Mouse (Mus musculus) heart, postnatal 10 days (tissue): ENCODE measurements around the gene Tesc. TPM values are rescaled to one million over a fixed set of nuclear protein-coding genes. Genes with fewer than 3 reads are reported as not detected.

Experiments
- DNase-seq, 2 experiments: peaks; one replicate each; pipeline ENCODE4 v3.0.0; 2021
- intact Hi-C: fragments of 180-260 bp; cut with DNase I; formaldehyde crosslinking; loops from one replicate; pipeline ENCODE4 v1.15.1; 2025
- total RNA-seq, 2 experiments: library from RNA; stranded (reverse); gene quantifications; 2 replicates each; pipeline ENCODE4 v1.2.3; 2021

Tesc gene
- total RNA-seq, result 100 to 1,000 TPM; 111 to 112 TPM

GRCm38 (mm10) chr5:118027698-118028190, at the start of gene Tesc:
TSS of gene Tesc (plus strand) at chr5:118027743.
- DNase-seq, result no peak
- intact Hi-C loops, result no loop called here

DNA sequence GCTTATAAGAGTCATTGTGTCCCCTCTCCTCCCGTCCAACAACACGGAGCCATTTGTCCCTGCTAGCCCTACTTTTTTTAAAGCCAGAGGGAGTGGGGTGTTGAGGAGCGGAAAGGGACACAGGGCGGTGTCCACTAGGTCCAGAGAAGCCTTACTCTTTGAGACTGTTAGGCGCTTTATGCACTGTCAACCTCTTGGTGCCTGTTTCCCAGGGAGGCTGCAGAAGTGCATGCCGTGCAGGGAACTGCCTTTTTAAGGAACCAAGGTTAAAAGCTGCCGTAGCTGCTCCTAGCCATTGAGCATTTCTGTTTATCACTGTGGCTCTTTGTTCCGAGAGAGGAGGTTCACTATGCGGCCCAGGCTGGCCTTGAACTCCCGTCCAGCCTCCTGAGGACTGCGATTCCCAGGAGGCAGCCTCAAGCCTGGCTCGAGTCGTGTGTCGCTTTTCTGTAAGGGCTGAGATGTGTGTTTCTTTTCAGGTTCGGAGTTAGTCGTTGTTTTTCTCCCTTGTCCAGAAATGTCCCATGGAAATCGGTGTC, 49.3 kb upstream of the Tesc start:
- DNase-seq, result no peak
- intact Hi-C loops, result no loop called here

DNA sequence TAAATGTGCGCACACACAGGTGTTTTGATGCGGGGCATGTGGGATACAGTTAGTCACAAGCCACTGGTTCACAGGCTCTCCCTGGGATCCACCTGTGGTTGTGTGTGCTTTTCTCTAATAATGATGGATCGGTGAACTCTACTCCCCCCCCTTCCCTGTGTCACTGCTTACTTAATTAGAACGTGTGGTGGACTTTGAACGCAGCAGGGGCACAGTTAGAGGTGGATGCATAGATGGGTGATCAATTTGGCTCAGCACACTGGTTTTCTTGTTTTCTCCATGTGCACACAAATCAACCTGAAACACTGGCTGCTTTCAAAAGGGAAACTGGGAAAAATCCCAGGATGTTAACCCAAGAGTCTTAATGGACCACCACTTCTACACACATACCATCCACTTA, 48.5 kb upstream of the Tesc start:
- no peak for DNase-seq
- intact Hi-C loops, result no loop called here

DNA sequence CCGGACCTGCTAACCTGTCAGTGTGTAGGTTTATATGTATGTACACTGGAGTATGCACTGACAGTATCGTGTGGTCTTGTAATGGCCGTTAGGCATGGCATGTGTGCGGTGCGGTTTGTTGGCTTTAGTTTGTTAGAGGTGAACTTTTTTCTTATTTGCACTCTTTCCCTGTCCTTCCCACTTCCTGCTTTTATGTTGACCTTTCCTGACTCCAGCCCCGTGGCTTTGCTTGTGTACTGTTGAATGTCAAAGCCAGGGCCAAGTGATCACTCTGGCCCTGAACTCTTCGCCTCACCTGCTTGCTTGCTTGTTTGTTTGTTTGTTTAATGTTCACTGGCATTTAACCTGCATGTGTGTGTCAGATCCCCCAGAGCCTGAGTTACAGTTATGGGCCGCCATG, 46.6 kb upstream of the Tesc start:
- no peak for DNase-seq
- intact Hi-C loops, result no loop called here

GRCm38 (mm10) chr5:117981943-117982342, 45.6 kb upstream of the Tesc start:
- intact Hi-C loops, result no loop called here
- no peak for DNase-seq

DNA sequence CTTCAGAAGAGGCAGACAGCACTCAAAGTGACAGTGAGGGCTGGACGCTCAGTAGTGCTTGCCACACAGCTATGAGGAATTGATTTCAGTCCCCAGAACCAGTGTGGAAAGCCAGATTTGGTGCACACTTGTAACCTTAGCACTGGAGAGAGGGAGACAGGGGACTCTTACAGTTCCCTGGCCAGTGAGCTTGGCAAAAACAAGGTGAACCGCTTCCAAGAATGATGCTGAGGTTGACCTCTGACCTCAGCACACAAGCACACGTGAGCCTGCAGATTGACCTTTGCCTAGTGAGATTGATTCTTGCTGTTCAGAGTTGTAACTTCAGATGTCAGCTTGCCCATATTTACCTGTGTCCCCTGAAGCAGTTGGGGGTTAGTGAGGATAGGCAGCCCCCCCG, 41.2 kb upstream of the Tesc start:
- intact Hi-C loops, result no loop called here
- no peak for DNase-seq

DNA sequence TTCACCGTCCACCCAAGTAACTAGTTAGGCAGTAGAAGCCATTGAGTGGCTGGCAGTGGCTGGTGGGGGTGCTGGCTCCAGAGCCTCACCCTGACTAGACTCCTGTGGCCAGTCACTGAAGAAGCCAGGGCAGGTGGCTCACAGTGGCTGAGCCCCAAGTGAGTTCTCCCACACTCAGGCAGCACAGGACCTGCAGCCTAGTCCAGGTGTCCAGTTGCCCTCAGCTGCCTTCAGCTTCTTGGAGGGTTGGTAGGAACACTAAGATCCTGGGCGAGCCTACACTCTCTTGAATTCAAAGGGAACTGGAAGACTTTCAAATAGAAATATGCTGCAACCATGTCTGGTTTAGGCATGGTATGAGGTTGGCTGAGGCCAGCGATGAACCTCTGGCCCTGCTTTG, 39.7 kb upstream of the Tesc start:
- no peak for DNase-seq
- intact Hi-C loops, result no loop called here

DNA sequence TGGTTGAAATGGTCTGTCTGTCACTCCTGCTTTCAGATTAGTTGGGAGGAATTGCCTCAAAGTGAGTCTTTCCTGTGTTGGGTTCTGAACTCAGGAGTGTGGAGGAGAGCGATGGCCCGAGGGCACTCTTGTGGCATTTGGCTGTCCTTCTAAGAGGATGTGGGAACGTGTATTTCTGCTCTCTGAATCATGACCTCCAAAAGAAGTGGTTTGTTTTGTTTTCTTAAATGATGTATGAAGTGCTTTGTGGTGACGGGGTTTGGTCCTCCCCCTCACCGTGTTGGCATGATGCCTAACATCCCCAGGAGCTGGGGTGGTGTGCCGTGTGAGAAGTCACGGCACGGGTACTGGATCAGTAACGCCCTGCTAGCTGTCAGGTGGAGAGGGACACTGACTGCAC, 39.2 kb upstream of the Tesc start:
- intact Hi-C loops, result no loop called here
- no peak for DNase-seq

DNA sequence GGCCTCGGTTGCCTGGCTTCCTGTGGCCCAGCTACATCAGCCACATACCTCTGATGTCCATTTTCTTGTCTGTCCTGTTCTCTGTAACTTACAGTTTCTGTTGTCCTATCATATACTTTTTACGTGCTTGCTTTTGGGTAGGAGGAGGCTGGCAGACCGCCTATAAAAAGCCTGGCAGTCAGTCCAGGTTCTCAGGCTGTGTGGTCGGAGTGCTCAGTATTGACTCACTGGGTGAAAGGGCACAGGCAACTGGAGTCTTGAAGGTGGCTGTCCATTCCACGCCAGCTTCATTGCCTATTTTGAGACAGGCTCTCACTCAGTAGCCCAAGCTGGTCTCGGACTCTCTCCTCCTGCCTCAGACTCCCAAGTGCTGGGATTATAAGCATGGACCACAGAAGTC, 37.8 kb upstream of the Tesc start:
- intact Hi-C loops, result no loop called here
- peak; percentile 76 for DNase-seq

DNA sequence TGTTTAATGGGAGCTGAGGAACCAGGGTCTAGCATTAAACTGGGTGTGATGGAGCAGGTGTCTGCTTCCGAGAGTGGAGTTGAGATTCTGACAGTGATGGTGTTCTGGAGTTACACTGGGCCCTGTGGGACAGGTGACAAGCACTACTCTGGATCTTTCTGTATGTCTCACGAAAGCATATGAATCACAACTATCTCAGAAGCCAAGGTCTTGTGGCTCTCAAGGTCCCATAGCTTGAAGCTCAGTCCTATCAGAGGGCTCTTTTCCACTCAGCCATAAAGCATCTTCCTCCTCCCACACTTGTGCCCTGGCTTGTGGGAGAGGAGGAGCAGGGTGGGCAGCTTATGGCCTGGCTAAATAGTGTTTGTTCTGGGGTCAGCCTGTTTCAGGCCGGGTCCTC, 36.6 kb upstream of the Tesc start:
- intact Hi-C loops, result no loop called here
- no peak for DNase-seq

DNA sequence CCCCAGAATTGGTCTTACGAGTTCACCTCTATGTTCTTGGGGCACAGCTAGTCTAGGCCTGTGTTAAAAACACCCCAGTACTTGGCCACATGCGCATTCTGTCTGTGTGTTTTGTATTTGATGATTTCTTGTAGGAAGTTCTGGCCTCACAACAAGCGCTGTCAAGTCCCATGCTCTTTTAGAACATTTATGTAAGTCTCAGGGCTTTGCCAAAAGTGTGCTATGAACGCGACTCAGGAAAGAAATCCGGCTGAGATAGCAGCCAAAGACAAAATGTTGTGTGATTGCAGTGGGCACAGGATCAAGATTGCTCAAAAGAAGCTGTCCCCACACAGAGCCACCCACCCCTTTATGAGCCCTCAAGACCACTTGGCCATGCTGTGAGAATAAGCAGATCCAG, 34.0 kb upstream of the Tesc start:
- intact Hi-C loops, result no loop called here
- no peak for DNase-seq

DNA sequence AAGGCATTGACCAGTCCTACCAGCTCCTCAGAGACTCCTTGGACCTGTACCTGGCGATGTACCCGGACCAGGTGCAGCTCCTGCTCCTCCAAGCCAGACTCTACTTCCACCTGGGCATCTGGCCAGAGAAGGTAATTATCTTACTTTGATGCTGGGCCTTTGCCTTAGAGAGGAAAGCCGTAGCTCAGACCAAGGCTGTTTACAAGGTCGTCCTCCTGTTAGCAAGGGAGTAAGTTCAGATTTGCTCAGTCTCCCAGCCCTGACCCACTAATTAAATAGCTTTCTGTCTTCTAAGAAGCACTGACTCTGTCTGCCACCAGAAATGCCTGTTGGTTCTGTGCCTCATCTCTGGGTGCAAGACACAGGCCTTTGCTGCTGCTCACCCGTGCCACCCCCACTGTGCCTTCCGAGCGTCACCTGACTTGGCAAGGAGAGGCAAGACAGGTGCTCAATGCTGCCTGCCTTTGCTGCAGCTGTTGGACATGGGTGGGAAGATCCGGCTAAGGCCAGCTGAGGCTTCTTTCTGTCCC, 32.1 kb upstream of the Tesc start:
- no peak for DNase-seq
- intact Hi-C loops, result no loop called here

GRCm38 (mm10) chr5:117995911-117996310, 31.6 kb upstream of the Tesc start:
- intact Hi-C loops, result no loop called here
- no peak for DNase-seq

GRCm38 (mm10) chr5:117996581-117996980, 31.0 kb upstream of the Tesc start:
- intact Hi-C loops, result no loop called here
- DNase-seq, result no peak

DNA sequence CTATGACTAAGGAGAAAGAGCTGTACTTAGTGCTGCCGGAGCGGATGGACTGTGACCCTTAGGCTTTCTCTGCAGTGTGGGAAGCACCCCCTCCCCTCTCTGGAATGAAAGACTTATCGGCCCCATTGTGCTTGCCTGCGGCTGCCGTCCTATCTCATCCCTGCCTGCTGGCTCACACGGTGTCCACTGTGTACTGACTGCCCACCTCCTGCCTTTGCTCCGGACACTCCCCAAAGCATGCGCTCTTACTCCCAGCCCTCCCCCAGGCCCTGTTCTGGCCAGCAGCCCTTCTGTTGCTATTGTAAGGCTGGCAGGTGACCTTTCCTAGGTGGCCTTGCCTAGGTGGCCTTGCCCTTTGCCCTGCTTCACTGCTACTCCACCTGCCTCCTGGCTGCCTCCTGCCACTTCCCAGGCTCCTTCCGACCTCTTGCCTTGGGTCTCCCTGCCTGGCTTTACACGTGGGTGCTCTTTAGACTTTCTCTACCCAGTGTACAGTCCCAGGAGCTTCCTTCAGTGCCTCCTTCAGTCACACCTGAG, 30.0 kb upstream of the Tesc start:
- intact Hi-C loops, result no loop called here
- peak in 1 of 2 experiments; percentile 51 for DNase-seq

DNA sequence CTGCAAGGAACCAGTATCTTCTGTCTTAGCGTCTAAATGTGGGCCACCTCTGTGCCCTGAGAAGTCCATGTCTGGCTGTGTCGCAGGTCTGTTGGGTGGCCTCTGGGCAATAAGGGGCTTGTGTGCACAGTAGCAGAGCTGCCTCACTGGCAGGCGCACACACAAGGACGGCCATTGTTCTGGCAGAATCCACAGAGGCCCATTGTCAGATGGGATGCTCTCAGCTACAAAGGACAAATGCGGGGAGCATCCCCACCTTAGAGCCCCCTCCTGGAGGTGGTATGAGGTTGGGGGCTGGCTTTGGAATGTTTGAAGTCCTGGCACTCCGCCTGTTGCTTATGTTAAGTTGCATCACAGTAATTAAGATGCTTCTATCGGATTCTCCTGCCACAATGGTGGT, 28.5 kb upstream of the Tesc start:
- intact Hi-C loops, result no loop called here
- DNase-seq, result no peak

- no peak for DNase-seq
- intact Hi-C loops, result no loop called here
Observed at GRCm38 (mm10) chr5:117999584-117999983, 28.0 kb upstream of the Tesc start.

- DNase-seq, result peak; percentile 76 to 86
- intact Hi-C loops, result loop anchor here (2.0 to 5.0 kb wide), 3 partner anchors 45 to 485 kb away; no protein-coding TSS in a partner anchor
Observed at GRCm38 (mm10) chr5:118002059-118002458, 25.5 kb upstream of the Tesc start.

DNA sequence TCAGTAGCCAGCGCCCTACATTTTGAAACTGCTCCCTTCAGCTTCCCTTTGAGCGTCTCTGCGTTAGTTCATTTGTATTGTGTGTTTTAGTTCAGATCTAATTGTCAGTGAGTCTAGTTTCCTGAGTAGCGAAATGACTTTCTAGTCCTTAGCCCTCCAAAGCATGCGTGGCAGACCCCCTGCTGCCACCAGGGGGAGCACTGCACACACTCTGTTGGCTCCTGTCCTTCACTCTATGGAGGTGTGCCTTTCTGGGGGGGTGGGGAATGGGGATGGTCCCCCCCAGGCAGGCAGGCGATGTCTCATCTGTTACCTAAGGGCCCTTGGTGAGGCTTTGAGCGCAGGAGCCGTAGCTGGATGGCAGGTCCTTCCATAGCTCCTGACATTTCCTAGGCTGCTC, 22.9 kb upstream of the Tesc start:
- DNase-seq, result peak; percentile 60 to 78
- intact Hi-C loops, result loop anchor here (1.0 to 5.0 kb wide), 3 partner anchors 47 to 487 kb away; no protein-coding TSS in a partner anchor

DNA sequence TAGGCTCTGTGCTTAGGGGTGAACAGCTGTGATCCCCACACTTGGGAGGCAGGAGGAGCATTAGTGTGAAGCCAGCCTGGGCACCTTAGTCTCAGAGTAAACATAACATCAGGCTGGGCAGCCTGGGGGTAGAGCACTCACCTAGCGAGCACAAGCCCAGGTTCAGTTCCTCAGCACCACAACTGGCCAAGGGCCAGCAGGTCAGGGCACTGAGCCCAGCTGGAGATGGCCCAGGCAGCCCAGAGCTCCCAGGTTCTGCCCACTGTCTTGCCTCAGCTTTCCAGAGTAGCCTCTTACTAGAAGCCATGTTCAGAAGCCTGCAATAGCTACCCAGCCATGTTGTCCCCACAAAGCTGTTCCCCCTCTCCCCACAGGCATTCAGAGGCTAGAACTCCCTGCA, 21.8 kb upstream of the Tesc start:
- intact Hi-C loops, result no loop called here
- no peak for DNase-seq

DNA sequence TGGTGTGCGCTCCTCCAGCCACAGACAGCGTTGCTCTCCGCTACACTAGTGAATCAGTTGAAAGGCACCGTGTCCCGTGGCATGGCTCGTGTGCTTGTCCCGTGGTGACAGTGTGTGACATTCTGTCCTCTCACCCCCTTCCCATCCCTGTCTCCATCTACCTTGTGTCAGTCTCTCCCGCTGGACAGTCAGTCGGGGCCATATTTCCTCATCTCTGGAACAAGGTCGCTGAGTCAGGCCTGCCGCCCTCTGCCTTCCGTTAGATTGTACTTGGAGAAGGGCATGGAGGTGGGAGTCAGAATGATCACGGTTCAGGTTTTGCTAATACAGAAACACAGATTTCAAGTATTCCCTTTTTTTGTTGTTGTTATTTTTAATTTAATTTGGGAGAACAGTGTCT, 19.2 kb upstream of the Tesc start:
- no peak for DNase-seq
- intact Hi-C loops, result no loop called here

- intact Hi-C loops, result no loop called here
- no peak for DNase-seq
Observed at GRCm38 (mm10) chr5:118010872-118011271, 16.7 kb upstream of the Tesc start.

DNA sequence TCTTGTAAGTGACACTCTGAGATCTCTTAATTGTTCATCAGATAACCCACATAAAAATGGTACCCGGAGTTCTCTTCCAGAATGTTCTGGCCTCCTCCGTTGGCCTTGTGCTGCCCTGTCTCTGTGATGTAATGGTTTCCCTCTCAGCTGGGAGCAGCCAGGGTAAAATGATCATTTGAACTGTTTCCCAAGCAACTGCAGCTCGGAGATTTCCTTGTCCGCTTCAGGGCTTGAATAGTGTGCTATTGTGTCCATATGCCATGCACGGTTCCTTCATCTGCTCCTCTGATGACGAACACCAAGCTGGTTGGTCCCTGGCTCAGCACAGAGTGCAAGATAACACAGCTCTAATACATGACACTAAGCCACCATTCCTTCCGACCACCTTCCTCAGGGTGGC, 15.7 kb upstream of the Tesc start:
- no peak for DNase-seq
- intact Hi-C loops, result no loop called here
